Mouse (Mus musculus) gonadal fat pad, adult 2 months (tissue): ENCODE measurements around the gene Sipa1l2. TPM values are rescaled to one million over a fixed set of nuclear protein-coding genes. Genes with fewer than 3 reads are reported as not detected.

Source experiments
- DNase-seq: peaks from one replicate; pipeline ENCODE4 v3.0.0-alpha.2; 2012; ENCODE audit warnings: low read depth
- polyA plus RNA-seq: library from polyadenylated mRNA; depleted of rRNA; stranded (reverse); fragments of >200 nt; gene quantifications from 2 replicates; pipeline ENCODE4 v1.2.3, GENCODE M21; 2012; rRNA removed

Gene Sipa1l2
- 8.6 and 8.9 TPM in 2 replicates for polyA plus RNA-seq

DNA sequence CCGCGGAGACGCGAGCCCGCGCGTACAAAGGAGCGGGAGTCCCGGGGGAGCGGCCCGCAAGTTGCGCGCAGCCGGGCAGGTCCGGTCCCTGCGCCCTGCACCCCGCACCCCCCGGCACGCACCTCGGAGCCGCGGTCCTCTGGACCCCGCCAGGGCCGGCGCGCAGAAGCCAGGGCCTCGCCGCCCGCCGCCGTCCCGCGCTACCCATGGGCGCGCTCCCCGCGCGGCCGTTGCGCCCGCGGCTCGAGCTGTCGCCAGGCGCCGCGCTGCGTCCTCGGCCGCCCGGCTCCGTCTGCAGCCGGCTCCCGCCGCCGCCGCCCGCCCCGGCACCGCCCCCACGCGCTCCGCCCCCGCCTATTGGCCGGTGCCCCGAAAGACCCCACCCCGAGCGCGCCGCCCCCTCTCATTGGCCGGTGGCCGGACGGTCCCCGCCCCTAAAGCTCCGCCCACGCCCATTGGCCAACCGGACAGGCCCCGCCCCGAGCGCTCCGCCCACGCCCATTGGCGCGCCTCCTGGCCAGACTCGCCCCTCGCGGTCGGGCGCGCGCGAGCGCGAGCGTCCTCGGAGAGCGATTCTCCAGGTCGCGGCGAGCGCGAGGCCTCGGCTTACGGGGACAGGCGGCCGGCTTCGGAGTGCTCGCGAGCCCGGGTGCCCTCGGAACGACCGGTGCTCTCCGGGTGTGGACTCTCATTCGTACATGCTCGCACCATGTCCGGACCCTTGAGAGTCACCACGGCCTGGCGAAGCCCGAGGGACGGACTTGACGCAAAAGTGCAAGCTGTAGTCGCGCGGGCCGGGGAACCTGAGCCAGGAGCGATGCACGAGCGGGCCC lies at the start of gene Sipa1l2:
Gene Sipa1l2, minus strand, starts transcription at position 276 of the 833 bp plus-strand sequence.
- DNase-seq = no peak

DNA sequence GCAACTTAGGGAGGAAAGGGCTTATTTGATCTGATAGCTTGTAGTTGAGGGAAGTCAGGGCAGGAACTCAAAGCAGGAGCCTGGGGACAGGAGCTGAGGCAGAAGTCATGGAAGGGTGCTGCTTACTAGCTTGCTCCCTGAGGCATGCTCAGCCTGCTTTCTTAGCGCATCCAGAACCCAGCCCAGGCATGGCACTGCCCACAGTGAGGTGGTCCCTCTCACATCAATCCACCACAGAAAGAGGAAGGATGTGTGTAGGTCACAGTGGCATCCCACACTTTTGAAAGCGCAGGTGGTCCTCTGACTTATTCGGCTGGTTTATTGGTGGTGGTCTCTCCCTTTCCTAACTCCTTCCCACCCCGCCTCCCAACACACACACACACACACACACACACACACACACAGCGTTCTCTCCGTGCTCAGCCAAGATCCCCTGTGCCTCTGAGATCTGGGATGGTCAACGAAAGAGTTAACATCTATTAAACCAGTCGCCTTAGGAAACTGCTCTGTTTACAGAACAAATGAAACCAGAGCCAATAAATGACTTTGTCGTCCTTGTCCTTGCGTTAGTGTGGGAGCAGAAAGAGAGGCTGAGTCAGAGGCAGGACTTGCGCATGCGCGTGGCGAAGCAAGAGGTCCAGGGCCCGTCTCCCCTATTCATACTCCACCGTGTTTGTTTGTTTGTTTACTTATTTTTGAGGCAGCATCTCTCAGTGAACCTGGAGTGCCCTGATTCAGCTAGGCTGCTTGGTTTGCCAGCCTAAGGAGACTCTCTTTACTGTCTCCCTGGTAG lies 49.1 kb upstream of the Sipa1l2 start:
- no peak for DNase-seq

DNA sequence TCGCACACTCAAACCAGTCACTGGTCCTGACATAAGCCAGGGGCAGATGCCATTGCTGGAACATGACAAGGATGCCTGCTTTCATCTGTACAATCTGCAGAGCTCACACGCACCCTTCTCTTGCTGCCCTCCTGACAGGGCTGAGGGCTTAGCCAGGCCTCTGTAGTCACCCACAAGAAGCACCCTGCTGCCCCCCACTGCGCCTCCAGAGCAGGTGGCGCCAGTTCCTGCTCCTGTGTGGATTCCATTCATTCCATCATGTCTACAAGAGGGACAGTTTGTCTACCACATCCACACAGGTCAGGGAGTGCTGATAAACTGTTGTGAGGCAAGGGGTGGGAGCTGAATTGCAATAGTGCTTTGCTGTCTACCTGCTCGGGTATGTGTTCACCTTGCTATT lies 47.3 kb upstream of the Sipa1l2 start:
- no peak for DNase-seq

DNA sequence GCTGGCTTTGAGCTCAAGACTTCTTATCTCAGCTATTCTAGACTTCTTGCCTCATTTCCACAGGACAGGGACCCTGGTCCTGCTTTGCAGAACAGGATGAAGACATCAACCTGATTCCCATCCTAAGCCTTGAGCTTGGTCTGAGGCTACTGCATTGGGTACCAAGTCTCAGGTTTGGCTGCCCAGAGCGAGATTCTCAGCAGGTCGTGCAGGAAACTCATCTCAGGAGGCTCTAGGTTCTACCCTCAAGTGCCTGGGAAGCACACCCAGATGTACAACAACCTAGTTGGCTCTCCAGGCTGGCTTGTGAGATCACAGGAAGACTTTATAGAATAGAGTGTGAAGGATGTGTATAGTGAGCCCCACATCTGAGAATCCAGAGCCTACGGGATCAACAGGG lies 46.4 kb upstream of the Sipa1l2 start:
- DNase-seq = no peak

DNA sequence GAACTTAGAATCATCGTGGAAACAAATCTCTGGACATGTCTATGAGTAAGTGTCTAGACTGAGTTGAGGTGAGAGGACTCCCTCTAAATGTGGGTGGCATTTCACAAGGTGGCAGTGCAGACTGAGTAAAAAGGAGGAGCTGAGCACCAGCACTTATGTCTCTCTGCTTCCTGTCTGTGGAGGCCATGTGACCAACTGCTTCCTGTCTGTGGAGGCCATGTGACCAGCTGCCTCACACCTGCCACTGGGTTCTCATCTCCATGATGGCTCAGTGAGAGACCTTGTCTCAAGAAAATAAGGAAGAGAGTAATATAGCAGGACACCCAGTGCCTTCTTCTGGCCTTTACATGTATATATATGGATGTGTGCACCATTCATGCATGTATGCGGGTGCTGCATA lies 43.9 kb upstream of the Sipa1l2 start:
- no peak for DNase-seq

DNA sequence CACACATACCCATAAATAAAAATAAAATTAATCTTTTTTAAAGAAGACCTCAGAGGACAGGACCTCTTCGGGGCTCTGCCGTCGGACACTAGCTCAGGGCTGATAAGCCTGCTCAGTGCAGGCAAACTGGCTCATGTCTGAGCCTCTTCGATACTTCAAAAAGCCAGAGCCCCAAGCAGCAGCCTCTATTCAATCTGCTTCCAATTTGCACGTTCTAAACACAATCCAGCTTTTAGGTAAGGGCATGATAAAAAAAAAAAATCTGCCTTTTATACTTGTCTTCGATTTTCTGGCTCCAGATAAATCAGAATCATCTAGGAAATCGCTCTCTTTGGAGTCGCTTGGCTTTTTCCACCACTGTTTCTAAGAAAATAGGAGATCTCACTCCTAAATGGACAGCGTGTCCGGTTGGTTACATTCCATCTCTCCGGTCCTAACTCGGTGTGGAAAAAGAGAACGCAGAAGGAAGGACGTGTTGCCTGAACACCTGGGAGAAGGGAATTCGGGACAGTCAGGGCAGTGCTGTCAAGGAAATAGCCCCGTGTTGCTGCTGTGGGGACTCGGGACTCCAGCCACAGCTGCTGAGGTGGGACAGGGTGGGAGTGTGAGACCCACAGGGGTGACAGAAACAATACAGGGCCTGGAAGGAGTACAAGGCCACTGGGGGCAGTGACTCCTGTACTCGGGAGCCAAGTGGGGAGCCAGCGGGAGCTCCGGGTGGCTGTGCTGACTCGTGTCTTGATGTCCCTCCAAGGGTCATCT lies 42.4 kb upstream of the Sipa1l2 start:
- no peak for DNase-seq

DNA sequence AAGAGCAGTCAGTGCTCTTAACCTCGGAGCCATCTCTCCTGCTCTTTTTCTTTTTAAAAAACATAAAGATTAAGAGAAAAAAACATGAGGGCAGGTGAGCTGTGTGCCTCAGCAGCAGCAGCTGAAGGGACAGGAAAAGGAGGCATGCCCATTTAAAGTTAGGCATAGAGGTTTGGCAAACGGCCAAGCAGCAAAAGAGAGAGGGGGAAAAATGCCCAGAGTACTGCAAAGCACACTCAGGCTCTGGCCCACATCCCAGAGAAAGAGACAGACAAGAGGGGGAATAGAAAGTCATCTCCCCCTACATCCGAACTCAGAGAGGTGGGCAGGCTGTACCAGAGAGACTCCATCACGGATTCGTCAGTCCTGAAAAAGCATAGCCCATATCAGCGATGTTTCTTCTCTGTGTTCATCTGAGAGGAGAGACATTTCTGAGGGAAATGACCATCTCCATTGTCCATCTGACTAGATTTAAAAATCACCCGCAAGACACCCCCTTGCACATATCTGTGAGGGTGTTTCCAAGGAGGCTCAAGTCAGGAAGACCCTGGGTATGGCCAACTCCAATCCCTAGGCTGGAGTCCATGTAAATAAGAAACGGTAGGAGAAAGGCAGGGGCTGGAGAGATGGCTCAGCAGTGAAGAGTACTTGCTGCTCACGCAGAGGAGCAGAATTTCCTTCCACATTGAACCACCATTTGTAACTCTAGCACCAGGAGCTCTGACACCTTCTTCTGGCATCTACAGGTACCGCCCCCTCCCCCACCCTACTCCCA lies 41.6 kb upstream of the Sipa1l2 start:
- DNase-seq = no peak

DNA sequence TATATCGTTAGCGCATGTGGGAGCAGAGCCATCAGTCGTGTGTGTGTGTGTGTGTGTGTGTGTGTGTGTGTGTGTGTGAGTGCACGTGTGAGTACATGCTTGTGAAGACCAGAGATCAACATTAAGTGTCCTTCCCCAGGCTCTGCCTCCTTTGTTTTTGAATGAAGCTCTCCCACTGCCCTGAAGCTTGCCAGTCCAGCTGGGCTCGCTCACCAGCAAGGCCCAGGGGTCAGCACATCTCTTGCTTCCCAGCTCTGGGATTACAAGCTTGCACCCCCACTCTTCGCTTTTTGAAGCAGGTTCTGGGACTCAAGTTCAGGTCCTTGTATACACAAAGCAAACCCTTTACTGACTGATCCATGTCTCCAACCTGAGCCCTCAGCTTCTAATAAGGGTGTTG lies 40.1 kb upstream of the Sipa1l2 start:
- no peak for DNase-seq

DNA sequence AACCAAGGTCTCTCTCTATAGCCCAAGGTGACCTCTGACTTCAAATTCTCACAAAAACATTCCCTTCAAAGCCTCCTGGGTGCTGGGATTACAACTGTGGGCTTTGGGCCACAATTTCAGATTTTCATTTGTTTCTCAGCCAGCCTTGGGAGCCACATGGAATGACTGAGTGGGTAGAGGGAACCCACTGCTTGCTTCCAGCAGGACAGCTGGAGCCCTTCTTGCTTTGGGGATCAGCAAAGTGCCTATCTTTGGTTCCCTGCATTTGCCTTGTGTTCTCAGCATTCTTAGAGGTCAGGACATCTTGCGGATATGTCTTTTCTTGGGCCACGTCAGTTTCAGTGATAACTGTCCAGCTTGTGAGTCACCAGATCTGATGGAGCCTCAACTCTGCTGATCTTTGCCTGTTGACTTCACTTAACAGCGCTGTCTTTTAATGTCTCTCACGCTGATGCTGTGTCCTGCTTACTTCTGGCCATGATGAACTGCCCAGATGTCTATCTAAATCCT lies 38.2 kb upstream of the Sipa1l2 start:
- no peak for DNase-seq

DNA sequence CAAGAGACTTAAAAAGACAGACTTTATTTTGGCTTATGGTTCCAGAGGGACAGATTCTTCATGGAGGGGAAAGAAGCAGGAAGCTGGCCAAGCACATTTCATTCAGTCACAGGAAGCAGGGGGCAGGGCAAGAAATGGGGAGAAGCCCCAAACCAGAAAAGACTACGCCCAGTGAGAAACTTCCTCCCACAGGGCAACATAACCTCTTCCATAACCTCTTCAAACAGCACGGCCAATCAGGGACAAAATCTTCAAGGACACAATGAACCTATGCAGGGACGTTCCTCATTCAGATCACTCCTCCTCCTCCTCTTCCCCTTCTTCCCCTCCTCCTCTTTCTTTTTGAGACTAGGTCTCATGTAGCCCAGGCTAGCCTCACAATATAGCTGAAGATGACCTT lies 37.3 kb upstream of the Sipa1l2 start:
- DNase-seq = no peak

DNA sequence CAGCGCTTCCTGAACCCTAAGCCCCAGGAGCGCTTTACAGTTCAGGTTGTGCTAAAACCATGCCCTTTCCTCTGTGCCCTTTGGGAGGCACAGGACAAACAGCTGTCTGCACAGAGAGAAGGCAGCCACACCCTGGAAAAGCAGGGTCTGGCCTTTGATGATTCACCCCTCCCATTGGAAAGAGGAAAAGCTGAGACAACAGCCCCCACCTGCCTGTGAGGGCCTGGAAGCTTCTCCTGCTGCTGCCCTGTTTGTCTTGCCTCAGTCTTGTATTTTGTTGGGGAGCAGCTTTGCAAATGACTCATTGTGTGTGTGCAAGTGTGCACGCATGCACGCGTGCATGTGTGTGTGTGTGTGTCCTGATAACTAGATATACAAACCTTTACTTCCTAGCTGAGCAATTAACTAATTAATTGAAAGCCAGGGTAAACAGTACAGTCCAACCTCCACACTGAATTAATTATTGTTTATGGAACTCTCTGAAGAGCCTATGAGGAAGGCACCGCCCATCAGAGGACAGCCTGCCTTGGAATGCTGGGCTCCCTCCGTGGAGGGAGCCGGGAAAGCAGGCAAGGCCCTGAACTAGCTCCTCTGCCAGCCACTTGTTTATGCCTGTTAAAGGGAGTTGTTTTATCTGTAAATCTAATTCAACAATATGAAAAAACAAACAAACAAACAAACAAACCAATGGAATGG lies 35.4 kb upstream of the Sipa1l2 start:
- DNase-seq = no peak

DNA sequence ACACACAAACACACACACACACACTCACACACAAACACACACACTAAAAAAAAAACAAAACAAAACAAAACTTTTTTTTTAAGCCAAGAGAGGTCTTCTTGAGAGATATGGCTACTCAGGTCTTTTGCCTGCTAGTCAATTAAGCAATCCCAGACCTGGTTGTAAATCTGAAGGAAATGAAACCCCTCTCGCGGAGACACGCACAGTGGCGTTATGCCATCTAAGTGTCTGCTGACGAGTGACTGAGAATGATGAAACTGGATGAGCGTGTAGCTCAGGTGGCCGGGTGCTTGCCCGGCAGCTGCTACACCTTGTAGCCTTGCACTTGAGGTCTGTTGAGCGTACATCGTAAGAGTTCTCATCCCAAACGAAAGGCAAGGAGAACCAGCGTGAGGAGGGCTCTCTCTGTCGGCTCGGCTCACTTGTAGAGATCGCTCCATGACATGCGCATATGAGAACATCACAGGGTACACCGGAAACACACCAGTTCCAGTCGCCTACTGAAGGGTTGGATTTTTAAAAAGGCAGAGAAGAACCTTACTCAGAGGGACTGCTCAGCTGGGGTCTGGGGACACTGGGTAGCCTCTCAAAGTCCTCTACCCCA lies 34.7 kb upstream of the Sipa1l2 start:
- no peak for DNase-seq

DNA sequence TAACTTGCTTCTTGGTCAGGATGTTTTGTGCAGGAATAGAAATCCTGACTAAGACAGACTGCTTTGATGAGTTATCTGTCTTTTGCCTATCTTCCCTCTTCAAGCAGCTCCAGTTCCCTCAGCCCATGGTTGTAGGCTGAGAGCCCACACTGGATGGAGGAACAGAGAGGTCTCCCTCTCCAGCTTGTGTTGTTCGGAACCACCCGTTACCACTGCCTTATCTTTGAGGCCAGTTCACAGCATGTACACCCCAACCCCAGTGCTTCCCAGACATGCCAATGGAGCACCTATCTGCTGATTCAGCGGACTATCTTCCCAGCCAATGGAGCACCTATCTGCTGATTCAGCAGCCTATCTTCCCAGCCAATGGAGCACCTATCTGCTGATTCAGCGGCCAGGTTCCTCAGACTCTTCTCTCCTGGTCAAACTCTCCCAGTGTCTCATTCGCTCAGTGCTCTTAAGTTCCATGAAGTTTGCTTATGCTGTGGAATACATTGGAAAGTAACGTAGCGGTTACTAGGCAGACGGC lies 33.8 kb upstream of the Sipa1l2 start:
- no peak for DNase-seq

DNA sequence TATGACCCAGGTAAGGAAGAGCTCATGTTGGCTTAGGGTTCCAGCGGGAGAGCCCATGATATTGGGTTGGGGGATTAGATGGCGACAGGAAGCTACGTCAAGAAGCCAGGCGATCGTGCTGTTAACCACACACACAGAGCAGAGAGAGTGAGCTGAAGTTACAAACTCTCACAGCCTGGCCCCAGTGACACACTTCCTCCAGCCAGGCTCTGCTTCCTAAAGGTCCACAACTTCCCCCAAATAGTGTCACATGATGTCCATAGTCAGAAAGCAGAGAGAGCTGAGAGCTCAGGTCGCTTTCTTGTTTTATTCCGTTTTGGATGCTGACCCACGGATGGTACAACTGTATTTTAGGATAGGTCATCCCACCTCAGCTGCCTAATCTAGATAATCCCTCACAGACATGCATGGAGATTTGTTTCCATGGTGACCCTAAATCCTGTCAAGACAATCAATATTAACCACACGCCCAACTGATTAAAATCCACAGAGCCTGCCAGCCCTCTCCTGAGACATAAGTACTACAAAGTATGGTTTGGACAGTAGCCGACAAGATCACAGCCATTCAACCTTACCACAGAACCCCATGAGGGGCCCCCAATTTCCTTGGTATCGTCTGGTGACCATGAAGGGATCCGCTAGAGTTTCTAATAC lies 30.6 kb upstream of the Sipa1l2 start:
- no peak for DNase-seq

DNA sequence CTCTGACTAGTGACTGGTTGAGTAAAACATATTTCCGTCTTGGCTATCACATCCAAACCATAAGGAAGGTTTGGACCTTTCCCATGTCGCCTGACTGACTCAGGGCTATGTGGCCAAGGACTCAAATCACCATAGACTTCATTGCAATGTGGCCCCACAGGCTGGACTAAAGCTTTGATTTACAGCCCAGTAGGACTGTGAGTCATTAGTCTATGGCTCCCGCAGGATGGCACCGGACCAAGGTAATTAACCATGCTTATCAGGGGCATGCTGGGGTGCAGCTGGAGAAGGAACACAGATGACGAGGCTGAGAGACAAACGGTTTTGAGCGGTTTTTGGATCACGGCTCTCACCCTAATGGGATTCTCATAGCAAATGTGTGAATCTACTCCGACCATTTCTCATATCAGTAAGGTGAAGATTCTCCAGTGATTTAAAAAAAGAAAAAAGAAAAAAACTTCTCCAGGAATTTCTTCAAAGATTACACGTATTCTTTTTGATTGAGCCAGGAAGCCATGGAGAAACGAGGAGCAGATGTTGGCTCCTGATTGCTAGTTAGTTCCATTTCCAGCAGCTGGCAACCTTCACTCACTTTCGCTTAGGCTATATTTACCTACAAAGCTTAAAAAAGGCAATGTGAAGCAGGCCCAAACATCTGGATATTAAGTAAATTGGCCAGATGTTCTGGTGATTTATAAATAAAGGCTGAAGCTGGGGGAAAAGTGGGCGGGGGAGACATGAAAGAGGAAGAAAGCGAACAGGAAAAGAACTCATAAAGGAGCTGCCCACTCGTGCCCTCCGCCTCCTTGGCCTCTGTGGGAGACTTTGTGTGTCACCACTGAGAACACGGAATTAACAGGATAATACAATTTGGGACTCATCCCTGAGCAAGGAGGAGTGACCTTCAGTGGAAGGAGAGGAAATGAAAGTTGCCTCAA lies 26.2 kb upstream of the Sipa1l2 start:
- no peak for DNase-seq

DNA sequence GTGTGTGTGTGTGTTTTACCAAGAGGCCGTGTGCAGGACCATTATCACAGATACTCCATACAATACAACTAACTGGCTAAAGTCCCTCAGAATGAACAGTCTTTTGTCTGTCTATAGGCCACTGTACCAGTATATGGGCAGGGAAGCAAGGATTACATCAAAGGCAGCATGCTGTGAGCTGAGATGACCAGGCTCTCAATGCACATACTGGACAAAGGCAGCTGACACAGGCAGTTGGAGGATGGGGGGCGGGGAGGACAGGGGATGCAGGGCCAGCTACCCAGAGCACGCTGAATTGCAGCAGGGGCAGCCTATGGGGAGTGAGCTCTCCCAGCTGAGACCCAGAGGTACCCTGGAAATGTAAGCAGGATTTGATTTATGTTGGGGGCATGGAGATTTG lies 20.8 kb upstream of the Sipa1l2 start:
- DNase-seq = no peak

DNA sequence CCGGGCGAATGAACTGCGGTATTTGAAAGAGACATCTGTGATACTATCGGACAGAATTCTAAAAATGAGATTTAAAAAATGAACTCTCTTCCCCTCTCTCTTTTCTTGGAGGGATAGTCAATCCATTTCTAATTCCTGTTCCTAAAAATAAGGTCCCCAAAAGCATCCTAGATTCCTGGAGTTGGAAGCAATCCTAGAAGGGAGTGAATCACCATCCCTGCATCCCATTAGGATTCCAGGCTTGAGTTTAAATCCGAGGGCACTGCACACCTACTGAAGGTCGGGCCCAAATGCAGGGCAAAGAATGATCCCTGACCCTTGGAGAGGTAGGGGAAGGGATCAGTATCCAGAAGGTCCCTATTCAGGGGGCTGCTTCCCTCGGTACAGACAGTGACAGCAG lies 17.0 kb upstream of the Sipa1l2 start:
- no peak for DNase-seq

DNA sequence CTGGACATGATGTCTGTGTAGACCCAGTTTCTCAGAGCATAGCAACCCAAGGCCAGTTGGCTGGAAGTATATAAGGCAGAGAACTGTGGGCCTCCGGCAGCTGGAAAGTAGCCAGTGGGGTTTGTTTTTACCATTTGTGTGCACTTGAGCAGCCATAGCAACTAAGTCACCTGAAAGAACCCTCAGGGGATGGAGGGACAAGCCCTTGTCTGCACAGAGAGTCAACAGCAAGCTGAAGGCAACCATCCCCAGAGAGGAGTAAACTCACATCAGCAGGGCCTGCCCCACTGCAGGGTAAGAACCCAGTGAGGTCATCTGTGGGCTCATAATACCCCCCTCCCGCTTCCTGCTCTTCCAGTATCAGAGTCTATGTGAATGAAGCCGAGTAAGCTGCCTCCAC lies 14.7 kb upstream of the Sipa1l2 start:
- no peak for DNase-seq
